Mouse (Mus musculus): ENCODE data around the gene Lsmem1.

DNA sequence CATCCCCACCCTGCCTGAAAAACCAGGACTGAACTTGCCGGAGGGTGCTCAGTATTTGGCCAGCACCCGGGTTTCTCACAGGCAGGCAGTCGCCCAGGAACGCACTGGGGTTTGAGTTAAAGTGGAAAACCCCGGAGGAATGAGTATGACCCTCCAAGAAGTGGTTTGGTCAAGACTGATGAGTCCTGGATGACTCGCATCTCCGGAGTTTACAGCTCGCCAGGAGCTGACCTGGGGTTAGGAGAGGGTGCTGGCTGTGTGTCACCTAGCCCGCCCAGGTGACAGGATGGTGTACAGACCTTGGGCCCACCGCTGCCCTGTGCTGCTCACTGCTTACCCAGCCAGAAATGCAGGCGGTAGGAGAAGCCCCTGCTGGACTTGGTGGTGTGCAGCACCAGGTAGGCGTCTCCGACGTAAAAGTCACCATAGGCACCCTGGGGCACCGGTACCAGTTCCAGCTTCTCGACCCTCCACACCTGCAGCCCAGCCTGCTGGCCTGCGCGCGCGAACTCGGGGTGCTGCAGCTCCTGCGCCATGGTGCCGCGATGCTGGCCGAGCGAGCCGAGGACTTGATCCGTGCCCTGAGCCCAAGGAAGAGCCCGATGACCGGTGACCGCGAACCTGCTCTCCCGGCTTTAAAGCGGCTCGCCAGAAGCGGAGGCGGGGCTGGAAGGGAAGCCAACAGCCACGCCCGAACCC, 65.6 kb downstream of the Lsmem1 start, which contains the start of gene Scin:
- TF ChIP-seq CTCF (IDR thresholded peaks at IDR 0.05; ENCODE audit: low read depth) (no peak), EP300 (IDR thresholded peaks at IDR 0.05; ENCODE audit: low read depth) (no peak)

Data from heart, postnatal 0 days (tissue).